Mouse (Mus musculus) heart, postnatal 0 days (tissue): ENCODE results near the gene Dmgdh. TPM values are rescaled to one million over a fixed set of nuclear protein-coding genes. Genes with fewer than 3 reads are reported as not detected.

Experiments
- ATAC-seq: fragments of 200-750 bp; cut with Nextera tagmentation; 2 replicates; pipeline ENCODE4 v1.8.0; 2017; ENCODE audit warnings: low read depth, moderate number of reproducible peaks, moderate library complexity; ENCODE audit not compliant: insufficient read depth
- DNase-seq: peaks from one replicate; pipeline ENCODE4 v3.0.0-alpha.2; 2016; ENCODE audit warnings: low spot score
- H3K27ac ChIP-seq: fragments of 300-500 bp; sonication (generic); 2 replicates; pipeline ENCODE4 v1.5.1; 2014; ENCODE audit warnings: low read depth, mild to moderate bottlenecking
- H3K27me3 ChIP-seq: fragments of 300-500 bp; sonication (generic); 2 replicates; pipeline ENCODE4 v1.6.1; 2014; ENCODE audit warnings: low read length, mixed read lengths; ENCODE audit not compliant: control insufficient read depth, insufficient read depth
- H3K36me3 ChIP-seq: fragments of 300-500 bp; sonication (generic); replicated peaks from 2 replicates; pipeline ENCODE4 v1.6.1; 2014; ENCODE audit warnings: low read length, mixed read lengths; ENCODE audit not compliant: control insufficient read depth, insufficient read depth
- H3K4me1 ChIP-seq: fragments of 300-500 bp; sonication (generic); 2 replicates; pipeline ENCODE4 v1.6.1; 2014; ENCODE audit warnings: antibody characterized with exemption; ENCODE audit not compliant: control insufficient read depth, insufficient read depth
- H3K4me2 ChIP-seq: fragments of 300-500 bp; sonication (generic); 2 replicates; pipeline ENCODE4 v1.6.1; 2014; ENCODE audit warnings: low read depth, mild to moderate bottlenecking, low read length, moderate library complexity
- H3K4me3 ChIP-seq: fragments of 300-500 bp; sonication (generic); 2 replicates; pipeline ENCODE4 v1.5.1; 2014; ENCODE audit warnings: low read depth, low read length
- H3K9ac ChIP-seq: fragments of 300-500 bp; sonication (generic); replicated peaks from 2 replicates; pipeline ENCODE4 v1.6.1; 2014; ENCODE audit warnings: low read depth, low read length, mixed read lengths
- H3K9me3 ChIP-seq: fragments of 300-500 bp; sonication (generic); replicated peaks from 2 replicates; pipeline ENCODE4 v1.6.1; 2016; ENCODE audit warnings: low read length; ENCODE audit not compliant: control insufficient read depth
- CTCF ChIP-seq: IDR thresholded peaks from 2 replicates; pipeline ENCODE4 v1.5.1; 2016; ENCODE audit warnings: antibody characterized with exemption, control low read depth, low read depth
- EP300 ChIP-seq: IDR thresholded peaks from 2 replicates; pipeline ENCODE4 v1.6.1; 2016; ENCODE audit warnings: antibody characterized with exemption, low read depth
- WGBS: fragments of 180-500 bp; shearing (Covaris S2); extraction: QIAGEN DNeasy Blood & Tissue Kit; methylation state at CpG from one replicate; pipeline ENCODE4 v1.1.7; 2014; 5-methylcytosine and 5-hydroxymethylcytosine counted together
- polyA plus RNA-seq: library from polyadenylated mRNA; unstranded; fragments of >200 nt; fragmentation: Nextera tagmentation; extraction: Ambion mirVana; gene quantifications from 2 replicates; pipeline ENCODE4 v1.2.1, GENCODE M21; 2015
- total RNA-seq: library from RNA; depleted of rRNA; stranded (reverse); fragments of >200 nt; gene quantifications from 2 replicates; pipeline ENCODE4 v1.2.3, GENCODE M21; 2014; ENCODE audit warnings: low replicate concordance

Gene Dmgdh
- total and polyA plus RNA-seq, 2 experiments from 2014 or later = not detected

DNA sequence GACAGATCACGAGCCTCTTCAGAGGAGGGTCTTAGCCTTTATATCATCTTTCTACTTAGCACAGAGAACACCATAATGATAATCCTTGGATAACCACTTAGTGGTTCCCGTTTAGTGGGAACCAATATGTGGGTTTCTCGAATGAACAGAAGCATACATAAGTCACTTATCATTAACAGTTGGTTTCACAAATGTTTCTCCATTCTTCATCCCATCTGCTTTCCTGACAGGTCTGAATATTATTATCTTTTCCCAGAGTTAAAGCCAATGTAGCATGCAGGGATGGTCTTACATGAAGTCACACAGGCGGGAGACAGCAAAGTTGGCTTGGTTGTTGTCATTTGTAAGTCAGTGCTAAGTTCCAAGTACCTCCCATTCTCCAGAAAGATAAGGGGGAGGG lies 6.6 kb upstream of the Dmgdh start:
- TF ChIP-seq CTCF (no peak), EP300 (no peak)
- H3K9me3 ChIP-seq = no peaks in the 10 kb centered on the region
- ATAC-seq (no peak), DNase-seq (no peak)
- WGBS = 66% methylated on average over 4 of the region's 4 CpGs
- H3K4me1 ChIP-seq = no peaks in the 10 kb centered on the region
- H3K27me3 ChIP-seq = no peaks in the 10 kb centered on the region
- H3K4me3 ChIP-seq = no peak overlapping the region
- no peak overlapping the region for H3K9ac ChIP-seq
- no peak overlapping the region for H3K27ac ChIP-seq
- no peak overlapping the region for H3K4me2 ChIP-seq
- H3K36me3 ChIP-seq = no peaks in the 10 kb centered on the region

DNA sequence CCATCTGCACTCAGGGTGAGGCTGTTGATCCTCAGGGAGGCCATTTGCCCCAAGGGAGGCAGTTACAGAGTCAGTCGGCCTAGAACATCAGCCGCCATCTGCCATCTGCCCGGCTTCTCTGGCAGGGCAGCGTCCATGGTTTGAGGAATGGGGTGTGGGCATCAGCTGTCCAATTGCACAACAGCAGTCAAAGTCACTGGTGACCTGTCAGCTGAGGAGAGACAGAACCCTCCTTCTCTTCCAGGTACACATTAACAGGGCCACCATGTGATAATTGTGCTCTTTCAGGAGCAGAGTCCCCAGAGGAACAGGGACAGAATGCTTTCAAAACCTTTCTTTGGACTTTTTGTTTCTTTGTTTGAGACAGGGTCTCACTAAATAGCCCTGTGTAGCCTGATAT lies 1.9 kb upstream of the Dmgdh start:
- H3K4me1 ChIP-seq = no peaks in the 10 kb centered on the region
- H3K27ac ChIP-seq = no peak overlapping the region
- H3K36me3 ChIP-seq = no peaks in the 10 kb centered on the region
- WGBS = 86% methylated on average over 4 of the region's 4 CpGs
- H3K4me3 ChIP-seq = no peak overlapping the region
- no peak for DNase-seq
- no peak for TF ChIP-seq EP300
- no peak for TF ChIP-seq CTCF
- no peak for ATAC-seq
- no peak overlapping the region for H3K4me2 ChIP-seq
- no peaks in the 10 kb centered on the region for H3K9me3 ChIP-seq
- H3K27me3 ChIP-seq = peaks cover 10% of the 10 kb centered on the region; the same call in 1 of the 2 replicates
- H3K9ac ChIP-seq = no peak overlapping the region

DNA sequence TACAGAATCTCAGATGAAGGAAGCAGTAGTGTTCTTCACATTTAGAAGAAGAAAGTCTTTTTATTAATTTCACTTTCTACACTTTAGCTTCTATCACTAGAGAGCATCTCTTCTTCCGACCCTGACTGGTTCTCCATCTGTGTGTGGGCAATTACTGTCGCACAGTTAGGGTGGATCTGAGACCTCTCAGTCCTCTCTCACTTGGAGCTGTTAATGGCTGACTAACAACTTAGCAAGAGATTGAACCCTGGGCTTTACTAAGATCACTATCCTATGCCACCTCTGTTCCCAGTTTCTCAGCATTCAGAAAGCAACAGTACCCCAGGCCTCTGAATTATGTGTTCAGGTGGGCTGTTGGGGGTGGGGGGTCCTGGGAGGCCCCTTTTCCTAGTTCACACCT lies 937 bp upstream of the Dmgdh start:
- no peaks in the 10 kb centered on the region for H3K9me3 ChIP-seq
- no peaks in the 10 kb centered on the region for H3K4me1 ChIP-seq
- no peak overlapping the region for H3K4me2 ChIP-seq
- TF ChIP-seq CTCF (no peak), EP300 (no peak)
- H3K27ac ChIP-seq = no peak overlapping the region
- H3K27me3 ChIP-seq = peaks cover 10% of the 10 kb centered on the region; the same call in 1 of the 2 replicates
- no peak overlapping the region for H3K9ac ChIP-seq
- H3K4me3 ChIP-seq = no peak overlapping the region
- 72% methylated on average over 2 of the region's 2 CpGs for WGBS
- DNase-seq (no peak), ATAC-seq (no peak)
- H3K36me3 ChIP-seq = no peaks in the 10 kb centered on the region

DNA sequence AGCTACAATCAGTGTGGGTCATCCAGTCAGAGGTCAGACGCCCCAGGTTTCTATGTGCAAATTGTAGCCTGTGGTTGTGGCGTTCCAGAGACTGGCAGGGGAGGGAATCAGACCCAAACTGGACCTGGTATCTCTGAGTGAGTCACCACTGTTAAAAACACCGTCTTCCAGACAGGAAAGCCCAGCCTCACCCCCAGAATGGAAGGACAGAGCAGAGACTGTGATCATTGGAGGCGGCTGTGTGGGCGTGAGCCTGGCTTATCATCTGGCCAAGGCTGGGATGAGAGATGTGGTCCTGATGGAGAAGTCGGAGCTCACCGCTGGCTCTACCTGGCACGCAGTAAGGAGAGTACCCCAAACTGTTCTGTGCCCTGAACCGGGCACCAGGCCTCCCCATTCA lies 2.6 kb downstream of the Dmgdh start:
- TF ChIP-seq CTCF (no peak), EP300 (no peak)
- H3K4me2 ChIP-seq = no peak overlapping the region
- DNase-seq = no peak
- H3K4me1 ChIP-seq = no peaks in the 10 kb centered on the region
- H3K4me3 ChIP-seq = no peak overlapping the region
- no peak overlapping the region for H3K9ac ChIP-seq
- H3K27me3 ChIP-seq = peaks cover 10% of the 10 kb centered on the region; the same call in 1 of the 2 replicates
- H3K27ac ChIP-seq = no peak overlapping the region
- ATAC-seq = no peak
- WGBS = 49% methylated on average over 9 of the region's 9 CpGs
- no peaks in the 10 kb centered on the region for H3K9me3 ChIP-seq
- H3K36me3 ChIP-seq = no peaks in the 10 kb centered on the region

DNA sequence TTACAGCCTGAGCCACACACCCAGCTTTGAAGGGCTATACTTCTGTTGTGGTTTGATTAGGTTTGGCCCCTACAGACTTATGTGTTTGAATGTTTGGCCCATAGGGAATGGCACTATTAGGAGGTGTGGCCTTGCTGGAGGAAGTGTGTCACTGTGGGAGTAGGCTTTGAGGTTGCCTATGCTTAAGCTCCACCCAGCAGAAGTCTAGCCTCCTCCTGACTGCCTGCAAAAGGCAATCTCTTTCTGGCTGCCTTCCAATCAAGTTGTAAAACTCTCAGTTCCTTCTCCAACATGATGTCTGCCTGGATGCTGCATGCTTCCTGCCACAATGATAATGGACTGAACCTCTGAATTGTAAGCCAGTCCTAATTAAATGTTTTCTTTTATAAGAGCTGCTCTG lies 9.1 kb downstream of the Dmgdh start:
- Histone ChIP-seq H3K27ac (no peak overlapping the region), H3K4me2 (no peak overlapping the region), H3K9me3 (no peaks in the 10 kb centered on the region), H3K4me1 (no peaks in the 10 kb centered on the region), H3K27me3 (no peaks in the 10 kb centered on the region), H3K36me3 (no peaks in the 10 kb centered on the region), H3K9ac (no peak overlapping the region), H3K4me3 (no peak overlapping the region)
- ATAC-seq (no peak), DNase-seq (no peak)
- TF ChIP-seq CTCF (no peak), EP300 (no peak)

DNA sequence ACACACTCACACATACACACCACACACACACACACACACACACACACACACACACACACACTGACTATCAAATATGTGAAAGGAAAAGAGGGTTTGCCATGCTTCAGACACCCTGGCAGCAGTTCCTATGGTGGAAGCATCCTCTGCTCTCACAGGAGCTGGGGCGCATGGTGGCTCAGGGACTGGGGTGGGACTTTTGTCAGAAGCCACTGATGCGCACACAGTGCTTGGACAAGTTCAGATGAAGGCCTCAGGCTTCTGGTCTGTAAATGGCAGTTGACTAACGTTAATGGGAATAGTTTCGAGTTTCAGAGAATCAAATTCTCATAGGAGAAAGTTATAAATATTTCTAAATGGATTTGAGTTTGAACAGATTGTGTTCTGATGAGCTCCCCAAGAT lies 11.0 kb downstream of the Dmgdh start:
- Histone ChIP-seq H3K4me1 (no peaks in the 10 kb centered on the region), H3K4me2 (no peak overlapping the region), H3K36me3 (no peaks in the 10 kb centered on the region), H3K27ac (no peak overlapping the region), H3K9me3 (no peaks in the 10 kb centered on the region), H3K4me3 (no peak overlapping the region), H3K9ac (no peak overlapping the region), H3K27me3 (no peaks in the 10 kb centered on the region)
- WGBS = 88% methylated on average over 4 of the region's 4 CpGs
- DNase-seq (no peak), ATAC-seq (no peak)
- TF ChIP-seq EP300 (no peak), CTCF (no peak)
